In genomic region chr5:114456995-114457605, GRCm38 (mm10) we compare ENCODE assay signal across 26 mouse cellular contexts. TPM values are rescaled to one million over a fixed set of nuclear protein-coding genes. Genes with fewer than 3 reads are reported as not detected.
DNase-seq lines count a peak whose midpoint lies in the region; ATAC-seq and TF ChIP-seq lines count a peak whose summit lies in the region.
"Had no signal": no experiment of that assay in that cellular context is flagged by ENCODE, and none has a peak within 500 bp of the region (broad histone marks: within the 10 kb centered on the region; RNA-seq: fewer than 3 reads in every experiment).

No protein-coding gene starts in this region.

- 50% methylated on average over 16 of the region's 16 CpGs for WGBS in heart, embryonic 12.5 days
- 57% methylated on average over 16 of the region's 16 CpGs for WGBS in heart, embryonic 10.5 days
- 48% methylated on average over 16 of the region's 16 CpGs for WGBS in heart, postnatal 0 days
- WGBS in heart, adult 2 months: 60% methylated on average over 16 of the region's 16 CpGs

- TF ChIP-seq POLR2A in heart, adult 2 months (IDR thresholded peaks at IDR 0.05; ENCODE audit: insufficient read depth, low read depth, low read length): no peak

- no peak for ATAC-seq in cerebellum, adult (ENCODE audit: insufficient number of reproducible peaks, low FRiP score, low TSS enrichment)
- ATAC-seq in heart, embryonic 12.5 days (ENCODE audit: insufficient number of reproducible peaks, low FRiP score): no peak
- ATAC-seq in heart, postnatal 0 days (ENCODE audit: insufficient read depth, low read depth): peak; percentile 49; the same call in 1 of the 2 replicates
- ATAC-seq: intestine, embryonic 15.5 days; liver, embryonic 12.5 days; liver, postnatal 0 days; midbrain, embryonic 16.5 days; Patski had no signal

- peak overlapping the region; percentile 24; the same call in 1 of the 2 replicates for H3K4me2 ChIP-seq in heart, embryonic 12.5 days
- no peak overlapping the region for H3K4me2 ChIP-seq in heart, postnatal 0 days (ENCODE audit: low read depth, low read length)
- H3K4me2 ChIP-seq: hindbrain, embryonic 12.5 days; intestine, embryonic 15.5 days; limb, embryonic 13.5 days; liver, embryonic 12.5 days; midbrain, embryonic 11.5 days; neural tube, embryonic 13.5 days had no signal

- no peak for TF ChIP-seq EP300 in heart, postnatal 0 days (IDR thresholded peaks at IDR 0.05; ENCODE audit: low read depth)
- no peak for TF ChIP-seq EP300 in heart, adult 2 months (IDR thresholded peaks at IDR 0.05; ENCODE audit: insufficient read depth, low read depth, low read length)

- peaks cover 17% of the 10 kb centered on the region for H3K36me3 ChIP-seq in heart, embryonic 12.5 days
- peaks cover 22% of the 10 kb centered on the region; the same call in 1 of the 2 replicates for H3K36me3 ChIP-seq in heart, embryonic 10.5 days
- H3K36me3 ChIP-seq in heart, postnatal 0 days (replicated peaks; ENCODE audit: control insufficient read depth, insufficient read depth, low read length): 0 out of 2 replicates have a peak, but pooled peaks cover 10% of the 10 kb centered on the region
- no peaks in the 10 kb centered on the region for H3K36me3 ChIP-seq in heart, adult 2 months (ENCODE audit: control insufficient read depth, insufficient read depth, low read length)

- H3K9ac ChIP-seq in heart, embryonic 12.5 days: no peak overlapping the region
- H3K9ac ChIP-seq in heart, postnatal 0 days (replicated peaks; ENCODE audit: low read depth, low read length): no peak overlapping the region
- no peak overlapping the region for H3K9ac ChIP-seq in heart, adult 2 months (ENCODE audit: low read depth, low read length)
- H3K9ac ChIP-seq: hindbrain, embryonic 12.5 days; intestine, embryonic 15.5 days; limb, embryonic 13.5 days; liver, embryonic 12.5 days; liver, postnatal 0 days; neural tube, embryonic 13.5 days had no signal

- TF ChIP-seq CTCF in heart, postnatal 0 days (IDR thresholded peaks at IDR 0.05; ENCODE audit: low read depth): no peak; the same call in 1 of the 2 replicates
- TF ChIP-seq CTCF in heart, adult 2 months (IDR thresholded peaks at IDR 0.05): no peak

- intact Hi-C loops in heart, adult 2 months (cut with DNase I): no loop called here

- no peak overlapping the region for H3K4me3 ChIP-seq in heart, embryonic 12.5 days
- no peak overlapping the region for H3K4me3 ChIP-seq in heart, embryonic 10.5 days
- no peak overlapping the region for H3K4me3 ChIP-seq in heart, postnatal 0 days (ENCODE audit: low read depth, low read length)
- H3K4me3 ChIP-seq in heart, adult 2 months: no peak overlapping the region
- H3K4me3 ChIP-seq: erythroblast, embryonic 14.5 days; hindbrain, embryonic 12.5 days; intestine, embryonic 15.5 days; limb, embryonic 13.5 days; liver, embryonic 12.5 days; neural tube, embryonic 13.5 days had no signal

- peak; percentile 26 for DNase-seq in cerebellum, adult 9-10 months
- DNase-seq in heart, embryonic 10.5 days (ENCODE audit: low spot score): no peak
- peak; percentile 61 for DNase-seq in heart, postnatal 0 days (ENCODE audit: low spot score)
- DNase-seq in heart, adult 2 months: no peak
- peak; percentile 47 for DNase-seq in heart, postnatal 4 days
- no peak for DNase-seq in retina, postnatal 1 day
- DNase-seq: adrenal gland, postnatal 36 days; gastrocnemius, postnatal 10 days; kidney, adult 2 months; kidney, postnatal 4 days; liver, postnatal 0 days; lung, postnatal 36 days had no signal

- peaks cover 11% of the 10 kb centered on the region for H3K27me3 ChIP-seq in heart, embryonic 12.5 days (replicated peaks)
- H3K27me3 ChIP-seq in heart, embryonic 10.5 days (ENCODE audit: insufficient read depth, poor library complexity, severe bottlenecking): peaks cover 25% of the 10 kb centered on the region
- H3K27me3 ChIP-seq in heart, postnatal 0 days (ENCODE audit: control insufficient read depth, insufficient read depth, low read length): 0 out of 2 replicates have a peak, but pooled peaks cover 3% of the 10 kb centered on the region
- H3K27me3 ChIP-seq in heart, adult 2 months (ENCODE audit: control insufficient read depth, insufficient read depth, low read length): no peaks in the 10 kb centered on the region
- H3K27me3 ChIP-seq: hindbrain, embryonic 12.5 days; intestine, embryonic 15.5 days; limb, embryonic 13.5 days; liver, embryonic 12.5 days; neural tube, embryonic 13.5 days; Patski had no signal

- no peaks in the 10 kb centered on the region for H3K79me2 ChIP-seq in heart, adult 2 months (replicated peaks; ENCODE audit: control insufficient read depth, insufficient read depth, low read length)

- H3K9me3 ChIP-seq in heart, embryonic 12.5 days (replicated peaks): no peaks in the 10 kb centered on the region
- no peaks in the 10 kb centered on the region for H3K9me3 ChIP-seq in heart, embryonic 10.5 days
- H3K9me3 ChIP-seq in heart, postnatal 0 days (replicated peaks; ENCODE audit: control insufficient read depth, low read length): no peaks in the 10 kb centered on the region
- H3K9me3 ChIP-seq: G1E; hindbrain, embryonic 12.5 days; intestine, embryonic 15.5 days; limb, embryonic 13.5 days; liver, embryonic 12.5 days; neural tube, embryonic 13.5 days had no signal

- H3K4me1 ChIP-seq in heart, embryonic 12.5 days (replicated peaks): peaks cover 20% of the 10 kb centered on the region
- peaks cover 33% of the 10 kb centered on the region for H3K4me1 ChIP-seq in heart, embryonic 10.5 days
- H3K4me1 ChIP-seq in heart, postnatal 0 days (ENCODE audit: control insufficient read depth, insufficient read depth): no peaks in the 10 kb centered on the region
- H3K4me1 ChIP-seq in heart, adult 2 months (ENCODE audit: control insufficient read depth, insufficient read depth, low read length): no peaks in the 10 kb centered on the region

- H3K27ac ChIP-seq in heart, embryonic 12.5 days (ENCODE audit: poor library complexity, severe bottlenecking): no peak overlapping the region
- H3K27ac ChIP-seq in heart, embryonic 10.5 days: no peak overlapping the region
- no peak overlapping the region for H3K27ac ChIP-seq in heart, postnatal 0 days (ENCODE audit: low read depth)
- H3K27ac ChIP-seq in heart, adult 2 months: no peak overlapping the region
- H3K27ac ChIP-seq: hindbrain, embryonic 12.5 days; hindbrain, postnatal 0 days; intestine, embryonic 15.5 days; kidney, postnatal 0 days; limb, embryonic 13.5 days; liver, embryonic 12.5 days; neural tube, embryonic 13.5 days had no signal

RNA-seq across cellular contexts. Expression of gene Mvk, which starts 13.0 kb away (rescaled TPM):
- polyA plus RNA-seq in heart, embryonic 12.5 days (2016; fragmentation: Nextera tagmentation; extraction: Ambion mirVana): 23.3 and 24.3 TPM in 2 replicates
- 34.1 and 45.1 TPM in 2 replicates for polyA plus RNA-seq in heart, embryonic 10.5 days (2016; fragmentation: Nextera tagmentation; extraction: Ambion mirVana)
- 22.2 and 24.6 TPM in 2 replicates for total RNA-seq in heart, postnatal 0 days (2014; rRNA removed; ENCODE audit: low replicate concordance)
- polyA plus RNA-seq in heart, postnatal 0 days (2015; fragmentation: Nextera tagmentation; extraction: Ambion mirVana): 12.6 and 13.3 TPM in 2 replicates
- total RNA-seq in heart, adult 2 months (2021): 10 to 100 TPM in 1 of 2 experiments, 1 to 10 TPM in 1; 9.8 to 10.6 TPM
- 10.9 and 12.4 TPM in 2 replicates for polyA plus RNA-seq in heart, adult 2 months (2012; rRNA removed)
- total RNA-seq in heart, postnatal 4 days (2021): 10 to 100 TPM; 14.8 to 18.2 TPM

RNA-seq across cellular contexts. Expression of gene Mmab, which starts 13.2 kb away (rescaled TPM):
- 27.8 and 29.2 TPM in 2 replicates for polyA plus RNA-seq in heart, embryonic 12.5 days (2016; fragmentation: Nextera tagmentation; extraction: Ambion mirVana)
- polyA plus RNA-seq in heart, embryonic 10.5 days (2016; fragmentation: Nextera tagmentation; extraction: Ambion mirVana): 28.5 and 34.5 TPM in 2 replicates
- 14.0 and 19.7 TPM in 2 replicates for total RNA-seq in heart, postnatal 0 days (2014; rRNA removed; ENCODE audit: low replicate concordance)
- polyA plus RNA-seq in heart, postnatal 0 days (2015; fragmentation: Nextera tagmentation; extraction: Ambion mirVana): 17.0 and 18.3 TPM in 2 replicates
- 10 to 100 TPM; 19.4 to 21.0 TPM for total RNA-seq in heart, adult 2 months (2021)
- polyA plus RNA-seq in heart, adult 2 months (2012; rRNA removed): 24.7 and 28.2 TPM in 2 replicates
- total RNA-seq in heart, postnatal 4 days (2021): 10 to 100 TPM; 12.8 to 12.9 TPM

Comparison
In these comparisons a context has a peak if more than half of its experiments do, and no peak if none do; other contexts are left out.
1. DNase-seq: peak in cerebellum, adult 9-10 months (single experiment), heart, postnatal 0 days (single experiment) and heart, postnatal 4 days (single experiment); none in heart, embryonic 10.5 days (single experiment), heart, adult 2 months (0 of 2) and retina, postnatal 1 day (single experiment).